Mouse (Mus musculus) brown adipose tissue, adult 24 weeks (tissue): ENCODE data around the gene Pphln1. TPM values are rescaled to one million over a fixed set of nuclear protein-coding genes. Genes with fewer than 3 reads are reported as not detected.
"Not testable (repeated sequence)": the region's sequence is repeated elsewhere in the genome, so short reads cannot be mapped to it uniquely, and the experiment has no call there.

Experiments used
- H3K27ac ChIP-seq: fragments of 200-500 bp; replicated peaks from 2 replicates; pipeline ENCODE4 v1.5.1; 2012; ENCODE audit warnings: low read depth, mild to moderate bottlenecking, low read length
- H3K4me1 ChIP-seq: fragments of 200-500 bp; 2 replicates; pipeline ENCODE4 v1.6.1; 2012; ENCODE audit warnings: low read length, mixed read lengths; ENCODE audit not compliant: control insufficient read depth, insufficient read depth, insufficient read length
- H3K4me3 ChIP-seq: fragments of 200-500 bp; 2 replicates; pipeline ENCODE4 v1.5.1; 2012; ENCODE audit warnings: low read depth, mild to moderate bottlenecking, low read length, moderate library complexity; ENCODE audit not compliant: insufficient read depth
- polyA plus RNA-seq: library from polyadenylated mRNA; stranded (reverse); fragments of >200 nt; gene quantifications from 2 replicates; pipeline ENCODE4 v1.2.4, GENCODE M21; 2012; ENCODE audit not compliant: missing spikeins, insufficient read depth, insufficient read length

Pphln1 gene
- 15.4 and 19.5 TPM in 2 replicates for polyA plus RNA-seq

DNA sequence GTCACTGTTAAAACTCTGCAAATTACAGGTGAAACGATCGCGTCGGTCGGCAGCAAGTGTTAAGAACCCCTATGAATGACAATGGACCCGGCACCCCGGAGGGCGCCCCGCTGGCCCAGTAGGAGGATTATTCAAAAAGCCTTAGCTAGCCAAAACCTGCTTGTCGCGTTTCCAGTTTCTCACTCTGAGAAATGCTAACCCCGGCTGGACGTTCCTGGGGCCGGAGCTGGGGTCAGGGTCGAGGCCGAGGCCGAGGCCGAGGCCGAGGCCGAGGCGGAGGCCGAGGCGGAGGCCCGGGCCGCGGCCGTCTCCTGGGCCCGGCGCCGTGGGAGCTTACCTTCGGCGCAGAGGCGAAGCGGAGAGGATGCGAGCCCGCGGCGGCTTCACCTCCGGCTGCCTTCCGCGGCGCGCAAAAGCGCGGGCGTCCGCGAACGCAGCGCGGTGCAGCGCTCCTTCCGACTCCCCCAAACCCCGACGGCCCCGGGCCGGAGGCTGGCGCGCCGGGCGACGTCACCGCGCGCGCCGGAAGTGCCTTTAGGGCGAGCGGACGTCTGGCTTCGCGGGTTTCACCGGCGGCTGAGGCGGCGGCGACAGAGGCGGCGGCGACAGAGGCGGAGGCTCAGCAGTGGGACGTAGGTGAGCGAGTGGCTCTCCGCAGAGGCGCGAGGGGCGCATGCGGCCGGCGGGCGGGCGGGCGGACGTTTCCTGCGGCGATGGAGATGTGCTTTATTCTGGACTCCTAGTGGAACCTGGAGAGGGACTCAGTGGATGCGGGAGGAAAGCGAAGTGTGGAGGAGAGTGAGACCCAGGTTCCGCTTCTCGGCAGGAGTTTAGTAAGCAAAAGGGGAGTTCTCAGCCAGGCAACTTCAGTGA lies at the start of gene Pphln1, which contains the start of gene Zcrb1:
Gene Pphln1 (plus strand): TSS at position 525 of the 873 bp plus-strand sequence.
Gene Zcrb1 (minus strand): TSS at position 509 of the 873 bp plus-strand sequence.
- peak within 1 kb of the TSS; percentile 88 for H3K4me3 ChIP-seq
- H3K27ac ChIP-seq: peak within 1 kb of the TSS; percentile 58
- H3K4me1 ChIP-seq: peaks cover 4% of the 10 kb centered on the region; the same call in 1 of the 2 replicates

GRCm38 (mm10) chr15:93358346-93359095 lies 39.6 kb upstream of the Pphln1 start:
- Histone ChIP-seq H3K27ac (no peak overlapping the region), H3K4me1 (no peaks in the 10 kb centered on the region), H3K4me3 (no peak overlapping the region)

GRCm38 (mm10) chr15:93365561-93365960 lies 32.6 kb upstream of the Pphln1 start:
- Histone ChIP-seq H3K27ac (no peak overlapping the region), H3K4me3 (no peak overlapping the region)

DNA sequence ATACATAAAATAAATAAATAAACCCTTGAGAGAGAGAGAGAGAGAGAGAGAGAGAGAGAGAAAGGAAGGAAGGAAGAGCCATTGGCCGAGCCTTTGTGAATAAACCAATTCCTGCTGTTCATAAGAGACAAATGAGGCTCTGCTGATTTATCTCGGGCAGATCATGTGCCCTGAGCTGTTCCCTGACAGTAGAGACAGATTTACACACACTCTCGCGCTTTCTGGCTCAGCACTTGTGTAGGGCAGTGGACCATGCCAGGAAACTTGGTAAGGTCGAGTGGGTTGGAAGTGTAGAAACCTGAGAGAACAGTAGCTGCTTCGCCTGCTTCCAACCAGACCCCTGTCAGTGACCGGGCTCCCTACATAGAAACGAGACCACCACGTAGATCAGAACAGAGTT lies 29.6 kb upstream of the Pphln1 start:
- Histone ChIP-seq H3K4me1 (no peaks in the 10 kb centered on the region), H3K27ac (no peak overlapping the region), H3K4me3 (no peak overlapping the region)

More at GRCm38 (mm10) chr15:93365561-93365960, 32.6 kb upstream of the Pphln1 start:
- no peaks in the 10 kb centered on the region for H3K4me1 ChIP-seq

DNA sequence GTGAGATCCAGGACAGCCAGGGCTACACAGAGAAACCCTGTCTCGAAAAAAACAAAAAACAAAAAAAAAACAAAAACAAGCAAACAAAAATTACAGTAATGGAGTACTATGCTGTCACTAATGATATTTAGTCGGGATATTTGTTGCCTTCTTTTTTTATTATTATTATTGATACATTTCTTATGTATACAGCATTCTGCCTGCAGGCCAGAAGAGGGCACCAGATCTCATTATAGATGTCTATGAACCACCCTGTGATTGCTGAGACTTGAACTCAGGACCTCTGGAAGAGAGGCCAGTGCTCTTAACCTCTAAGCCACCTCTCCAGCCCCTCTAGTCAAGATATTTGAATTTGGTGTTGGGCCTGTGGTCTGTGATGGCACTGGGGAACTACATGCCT lies 26.3 kb upstream of the Pphln1 start:
- Histone ChIP-seq H3K4me3 (no peak overlapping the region), H3K4me1 (no peaks in the 10 kb centered on the region)

DNA sequence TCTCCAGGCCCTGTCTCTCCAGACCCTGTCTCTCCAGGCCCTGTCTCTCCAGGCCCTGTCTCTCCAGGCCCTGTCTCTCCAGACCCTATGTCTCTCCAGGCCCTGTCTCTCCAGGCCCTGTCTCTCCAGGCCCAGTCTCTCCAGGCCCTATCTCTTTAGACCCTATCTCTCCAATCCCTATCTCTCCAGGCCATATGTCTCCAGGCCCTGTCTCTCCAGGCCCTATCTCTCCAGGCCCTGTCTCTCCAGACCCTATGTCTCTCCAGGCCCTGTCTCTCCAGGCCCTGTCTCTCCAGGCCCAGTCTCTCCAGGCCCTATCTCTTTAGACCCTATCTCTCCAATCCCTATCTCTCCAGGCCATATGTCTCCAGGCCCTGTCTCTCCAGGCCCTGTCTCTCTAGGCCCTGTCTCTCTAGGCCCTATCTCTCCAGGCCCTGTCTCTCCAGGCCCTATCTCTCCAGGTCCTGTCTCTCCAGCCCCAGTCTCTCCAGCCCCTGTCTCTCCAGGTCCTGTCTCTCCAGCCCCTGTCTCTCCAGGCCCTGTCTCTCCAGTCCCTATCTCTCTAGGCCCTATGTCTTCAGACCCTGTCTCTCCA lies 25.5 kb upstream of the Pphln1 start:
- not testable (repeated sequence) for H3K4me3 ChIP-seq, H3K4me1 ChIP-seq, H3K27ac ChIP-seq

More for the DNA sequence above, 26.3 kb upstream of the Pphln1 start:
- H3K27ac ChIP-seq: no peak overlapping the region

DNA sequence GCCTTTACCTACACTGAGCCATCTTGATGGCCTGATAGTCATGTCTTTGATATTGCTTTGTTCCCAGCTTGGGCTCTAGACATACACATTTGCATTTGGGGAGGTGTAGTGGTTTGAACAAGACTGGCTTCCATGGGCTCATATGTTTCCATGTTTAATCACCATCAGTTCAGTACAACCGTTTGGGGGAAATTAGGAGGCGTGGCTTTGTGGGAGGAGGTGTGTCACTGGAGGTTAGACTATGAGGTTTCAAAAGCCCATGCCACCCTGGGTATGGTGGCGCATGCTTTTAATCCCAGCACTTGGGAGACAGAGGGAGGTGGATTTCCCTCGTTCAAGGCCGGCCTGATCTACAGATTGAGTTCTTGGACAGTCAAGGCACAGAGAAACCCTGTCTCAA lies 22.5 kb upstream of the Pphln1 start:
- Histone ChIP-seq H3K4me3 (no peak overlapping the region), H3K4me1 (no peaks in the 10 kb centered on the region), H3K27ac (no peak overlapping the region)

DNA sequence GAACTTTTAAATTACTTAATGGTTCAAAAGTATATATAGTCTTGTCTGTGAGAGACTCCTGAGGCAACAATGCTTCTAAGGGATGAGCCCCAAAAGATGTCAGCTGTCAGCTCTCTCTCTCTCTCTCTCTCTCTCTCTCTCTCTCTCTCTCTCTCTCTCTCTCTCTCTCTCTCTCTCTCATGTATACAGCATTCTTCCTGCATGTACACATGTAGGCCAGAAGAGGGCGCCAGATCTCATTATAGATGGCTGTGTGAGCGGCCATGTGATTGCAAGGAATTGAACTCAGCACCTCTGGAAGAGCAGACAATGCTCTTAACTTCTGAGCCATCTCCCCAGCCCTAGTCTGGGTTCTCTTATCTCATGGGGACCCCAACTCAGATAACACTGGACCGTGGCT lies 19.0 kb upstream of the Pphln1 start:
- no peak overlapping the region for H3K4me3 ChIP-seq
- no peak overlapping the region for H3K27ac ChIP-seq
- H3K4me1 ChIP-seq: no peaks in the 10 kb centered on the region

DNA sequence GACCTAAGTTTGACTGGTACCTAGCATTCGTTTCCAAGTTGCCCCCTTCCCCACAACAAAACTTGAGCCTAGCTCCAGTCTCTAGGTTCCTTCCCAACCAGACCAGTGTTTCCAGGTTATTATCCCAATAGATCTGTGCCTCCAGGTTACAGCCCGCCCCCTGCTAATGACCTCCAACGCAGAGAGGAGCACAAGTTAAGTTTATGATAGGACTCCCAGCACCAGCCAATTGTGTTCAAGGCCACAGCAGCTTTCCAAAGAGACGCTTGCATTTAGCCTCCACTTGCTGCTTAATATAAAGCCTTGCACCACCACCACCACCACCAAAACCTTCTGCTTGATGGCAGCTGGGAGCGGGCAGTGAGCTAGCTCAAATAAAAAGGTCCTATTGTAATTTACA lies 16.8 kb upstream of the Pphln1 start:
- Histone ChIP-seq H3K27ac (no peak overlapping the region), H3K4me1 (no peaks in the 10 kb centered on the region), H3K4me3 (no peak overlapping the region)

DNA sequence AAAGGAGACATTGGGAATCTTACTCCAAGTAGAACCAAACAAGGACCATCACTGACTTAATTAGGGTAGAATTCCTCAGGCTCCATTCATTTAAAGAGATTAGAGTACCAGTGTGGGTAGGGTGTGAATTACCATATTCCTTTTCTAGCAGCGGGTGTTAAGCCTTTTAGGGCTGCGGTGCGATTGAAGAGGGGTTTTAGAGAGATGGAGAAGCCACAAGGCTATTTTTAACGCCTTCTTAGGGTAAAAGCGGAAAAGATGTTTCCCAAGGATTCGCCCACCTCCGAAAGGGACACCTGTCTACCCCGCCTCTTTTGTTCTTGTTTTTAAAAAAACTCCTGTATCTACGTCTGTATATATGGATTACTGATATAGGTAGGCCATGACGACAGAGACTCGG lies 881 bp upstream of the Pphln1 start:
- Histone ChIP-seq H3K4me1 (peaks cover 4% of the 10 kb centered on the region; the same call in 1 of the 2 replicates), H3K27ac (no peak overlapping the region), H3K4me3 (peak overlapping the region; percentile 43)

GRCm38 (mm10) chr15:93398699-93399540 lies 770 bp downstream of the Pphln1 start:
- Histone ChIP-seq H3K27ac (peak overlapping the region; percentile 58), H3K4me3 (peak overlapping the region; percentile 88), H3K4me1 (peaks cover 4% of the 10 kb centered on the region; the same call in 1 of the 2 replicates)

DNA sequence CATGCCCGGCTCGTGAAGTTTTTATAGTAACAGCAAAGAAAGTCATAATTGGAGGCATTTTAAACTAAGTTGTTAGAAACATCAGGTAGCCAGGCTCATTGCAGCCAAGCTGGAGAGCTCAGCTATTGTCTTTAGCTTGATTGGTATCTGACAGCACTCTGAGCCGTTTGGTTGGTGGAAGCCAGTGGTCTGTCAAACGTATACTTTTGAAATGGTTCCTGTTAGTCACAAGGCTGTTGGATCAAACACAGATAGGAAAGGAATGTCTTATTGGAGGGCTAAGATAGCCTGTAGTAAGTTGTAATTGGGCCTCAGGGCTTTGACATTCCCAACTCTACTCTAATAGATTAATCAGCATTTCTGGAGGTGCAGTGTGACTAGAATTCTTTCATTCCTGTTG lies 3.3 kb downstream of the Pphln1 start:
- no peak overlapping the region for H3K27ac ChIP-seq
- peaks cover 4% of the 10 kb centered on the region; the same call in 1 of the 2 replicates for H3K4me1 ChIP-seq
- H3K4me3 ChIP-seq: no peak overlapping the region

DNA sequence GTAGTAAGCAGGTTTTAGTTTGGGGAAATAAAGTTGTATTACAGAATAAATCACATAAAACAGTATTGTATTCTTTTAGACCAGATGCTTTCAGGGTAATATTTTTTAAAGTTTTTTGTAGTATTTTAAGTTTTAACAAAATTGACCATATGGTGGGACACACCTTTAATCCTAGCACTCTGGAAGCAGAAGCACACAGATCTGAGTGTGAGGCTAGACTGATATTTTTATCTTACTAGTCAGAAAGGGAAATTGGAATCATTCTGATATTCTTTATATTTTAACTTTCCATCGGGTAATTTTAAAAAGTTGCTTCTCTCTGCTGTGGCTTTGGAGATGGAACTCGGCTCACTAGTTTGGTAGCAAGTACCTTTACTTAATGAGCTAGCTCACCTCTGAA lies 4.6 kb downstream of the Pphln1 start:
- Histone ChIP-seq H3K27ac (no peak overlapping the region), H3K4me3 (no peak overlapping the region), H3K4me1 (peaks cover 4% of the 10 kb centered on the region; the same call in 1 of the 2 replicates)

- H3K27ac ChIP-seq: no peak overlapping the region
- no peaks in the 10 kb centered on the region; the same call in 1 of the 2 replicates for H3K4me1 ChIP-seq
- no peak overlapping the region for H3K4me3 ChIP-seq
Measured at GRCm38 (mm10) chr15:93404849-93405248, 6.7 kb downstream of the Pphln1 start.
